Mouse (Mus musculus) kidney, adult 18-20 months (tissue): ENCODE data around the gene Eci1.
A peak's percentile ranks its signal among the peaks of the same experiment; 100 is the strongest.
"Not testable (repeated sequence)": the region's sequence is repeated elsewhere in the genome, so short reads cannot be mapped to it uniquely, and the experiment has no call there.

ENCODE experiments used
- DNase-seq: peaks from one replicate; pipeline ENCODE4 v3.0.0; 2021

Gene Eci1

GRCm38 (mm10) chr17:24426471-24427169 lies at the start of gene Eci1:
Eci1 (plus strand) TSS chr17:24426641.
- DNase-seq = peak; percentile 97

- DNase-seq = no peak
Observed at GRCm38 (mm10) chr17:24378496-24378895, 47.9 kb upstream of the Eci1 start.

GRCm38 (mm10) chr17:24383789-24384188 lies 42.7 kb upstream of the Eci1 start:
- DNase-seq = no peak

- no peak for DNase-seq
Observed at GRCm38 (mm10) chr17:24388711-24389110, 37.7 kb upstream of the Eci1 start.

- peak; percentile 64 for DNase-seq
Observed at GRCm38 (mm10) chr17:24389865-24390264, 36.6 kb upstream of the Eci1 start.

GRCm38 (mm10) chr17:24391149-24391548 lies 35.3 kb upstream of the Eci1 start:
- peak; percentile 26 for DNase-seq

GRCm38 (mm10) chr17:24393527-24393926 lies 32.9 kb upstream of the Eci1 start:
- peak; percentile 16 for DNase-seq

- DNase-seq = no peak
Observed at GRCm38 (mm10) chr17:24394456-24394855, 32.0 kb upstream of the Eci1 start.

- DNase-seq = no peak
Observed at GRCm38 (mm10) chr17:24402371-24402770, 24.1 kb upstream of the Eci1 start.

GRCm38 (mm10) chr17:24407116-24407803 lies 19.2 kb upstream of the Eci1 start:
- DNase-seq = no peak

GRCm38 (mm10) chr17:24413557-24414211 lies 12.8 kb upstream of the Eci1 start:
- DNase-seq = no peak

GRCm38 (mm10) chr17:24414230-24414976 lies 12.0 kb upstream of the Eci1 start, which contains the start of gene Rnps1:
Rnps1 (plus strand) TSS chr17:24414565.
- DNase-seq = peak; percentile 95

- no peak for DNase-seq
Observed at GRCm38 (mm10) chr17:24415011-24415410, 11.4 kb upstream of the Eci1 start.

- DNase-seq = no peak
Observed at GRCm38 (mm10) chr17:24416051-24416652, 10.3 kb upstream of the Eci1 start.

- DNase-seq = no peak
Observed at GRCm38 (mm10) chr17:24423114-24423513, 3.3 kb upstream of the Eci1 start.

- no peak for DNase-seq
Observed at GRCm38 (mm10) chr17:24424489-24424888, 2.0 kb upstream of the Eci1 start.

GRCm38 (mm10) chr17:24425326-24425725 lies 1.1 kb upstream of the Eci1 start:
- not testable (repeated sequence) for DNase-seq

- no peak for DNase-seq
Observed at GRCm38 (mm10) chr17:24425905-24426304, 536 bp upstream of the Eci1 start.

GRCm38 (mm10) chr17:24427170-24427557 lies 723 bp downstream of the Eci1 start:
- DNase-seq = peak; percentile 55

- DNase-seq = peak; percentile 54
Observed at GRCm38 (mm10) chr17:24429201-24429983, 3.0 kb downstream of the Eci1 start.

- peak; percentile 66 for DNase-seq
Observed at GRCm38 (mm10) chr17:24437016-24437415, 10.6 kb downstream of the Eci1 start.

- no peak for DNase-seq
Observed at GRCm38 (mm10) chr17:24440377-24440776, 13.9 kb downstream of the Eci1 start.
